ENCODE assay signal across 18 mouse cellular contexts in the genomic region with DNA sequence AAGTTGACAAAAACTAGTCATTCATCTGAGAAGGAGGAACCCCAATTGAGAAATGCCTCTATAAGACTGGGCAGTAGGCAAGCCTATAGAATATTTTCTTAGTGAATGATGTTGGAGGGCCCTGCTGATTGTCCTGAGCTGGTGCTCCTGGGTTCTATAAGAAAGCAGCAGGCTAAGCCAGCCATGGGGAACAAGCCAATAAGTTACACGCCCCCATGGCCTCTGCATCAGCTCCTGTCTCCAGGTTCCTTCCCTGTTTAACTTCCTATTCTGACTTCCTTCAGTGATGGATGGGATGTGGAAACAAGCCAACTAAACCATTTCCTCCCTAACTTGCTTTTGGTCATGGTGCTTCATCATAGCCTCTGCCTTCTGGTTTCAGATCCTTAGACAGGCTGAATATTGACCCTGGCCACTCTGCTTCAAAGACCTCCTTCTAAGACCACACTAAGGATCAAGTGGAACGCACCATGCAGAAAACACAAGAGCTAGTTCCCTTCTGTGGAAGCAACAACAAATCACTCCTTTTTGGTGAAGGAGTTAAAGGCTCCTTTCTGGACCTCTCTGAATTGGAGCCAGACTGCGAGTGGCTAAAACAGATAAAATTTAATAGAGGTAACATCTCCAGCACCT.
A peak's percentile ranks its signal among the peaks of the same experiment; 100 is the strongest.
DNase-seq lines count a peak whose midpoint lies in the region; ATAC-seq and TF ChIP-seq lines count a peak whose summit lies in the region.
"Had no signal": no experiment of that assay in that cellular context is flagged by ENCODE, and none has a peak within 500 bp of the region (broad histone marks: within the 10 kb centered on the region; RNA-seq: fewer than 3 reads in every experiment).

No protein-coding gene starts in this region.

- WGBS in heart, embryonic 10.5 days: 80% methylated on average over 3 of the region's 3 CpGs
- WGBS in lung, postnatal 0 days: 63% methylated on average over 3 of the region's 3 CpGs
- 88% methylated on average over 3 of the region's 3 CpGs for WGBS in midbrain, embryonic 13.5 days
- WGBS in hindbrain, embryonic 13.5 days: 80% methylated on average over 3 of the region's 3 CpGs
- WGBS in midbrain, embryonic 11.5 days: 85% methylated on average over 3 of the region's 3 CpGs

- no peak overlapping the region for H3K4me3 ChIP-seq in heart, embryonic 10.5 days
- H3K4me3 ChIP-seq in lung, postnatal 0 days (ENCODE audit: low read depth, low read length): no peak overlapping the region
- H3K4me3 ChIP-seq in midbrain, embryonic 13.5 days (replicated peaks): no peak overlapping the region
- H3K4me3 ChIP-seq in hindbrain, embryonic 13.5 days: no peak overlapping the region
- no peak overlapping the region for H3K4me3 ChIP-seq in midbrain, embryonic 11.5 days (ENCODE audit: low read depth, low read length)
- H3K4me3 ChIP-seq: embryonic facial prominence, embryonic 15.5 days; forebrain, embryonic 12.5 days; midbrain, embryonic 10.5 days had no signal

- peaks cover 10% of the 10 kb centered on the region for H3K4me1 ChIP-seq in heart, embryonic 10.5 days
- no peaks in the 10 kb centered on the region for H3K4me1 ChIP-seq in lung, postnatal 0 days (ENCODE audit: insufficient read depth, low read depth, low read length)
- no peaks in the 10 kb centered on the region for H3K4me1 ChIP-seq in midbrain, embryonic 13.5 days (replicated peaks)
- H3K4me1 ChIP-seq in hindbrain, embryonic 13.5 days (replicated peaks): no peaks in the 10 kb centered on the region
- H3K4me1 ChIP-seq in midbrain, embryonic 11.5 days (ENCODE audit: control insufficient read depth, insufficient read depth, low read length): no peaks in the 10 kb centered on the region
- H3K4me1 ChIP-seq: forebrain, embryonic 12.5 days; midbrain, embryonic 10.5 days had no signal

- no peak overlapping the region for H3K9ac ChIP-seq in lung, postnatal 0 days (replicated peaks; ENCODE audit: low read depth)
- no peak overlapping the region for H3K9ac ChIP-seq in midbrain, embryonic 13.5 days (replicated peaks)
- no peak overlapping the region for H3K9ac ChIP-seq in hindbrain, embryonic 13.5 days
- no peak overlapping the region for H3K9ac ChIP-seq in midbrain, embryonic 11.5 days (ENCODE audit: low read length)
- H3K9ac ChIP-seq: embryonic facial prominence, embryonic 15.5 days; forebrain, embryonic 12.5 days; liver, embryonic 14.5 days had no signal

- no peak overlapping the region for H3K4me2 ChIP-seq in lung, postnatal 0 days (replicated peaks; ENCODE audit: low read depth, low read length)
- H3K4me2 ChIP-seq in midbrain, embryonic 13.5 days (replicated peaks): no peak overlapping the region
- no peak overlapping the region for H3K4me2 ChIP-seq in hindbrain, embryonic 13.5 days
- no peak overlapping the region for H3K4me2 ChIP-seq in midbrain, embryonic 11.5 days
- H3K4me2 ChIP-seq: embryonic facial prominence, embryonic 15.5 days; forebrain, embryonic 12.5 days; heart, embryonic 11.5 days had no signal

- H3K36me3 ChIP-seq in heart, embryonic 10.5 days: no peaks in the 10 kb centered on the region
- no peaks in the 10 kb centered on the region for H3K36me3 ChIP-seq in lung, postnatal 0 days (ENCODE audit: insufficient read depth, low read length)
- H3K36me3 ChIP-seq in midbrain, embryonic 13.5 days: no peaks in the 10 kb centered on the region
- H3K36me3 ChIP-seq in hindbrain, embryonic 13.5 days: no peaks in the 10 kb centered on the region
- no peaks in the 10 kb centered on the region for H3K36me3 ChIP-seq in midbrain, embryonic 11.5 days (ENCODE audit: control insufficient read depth, insufficient read depth, low read length)
- H3K36me3 ChIP-seq: embryonic facial prominence, embryonic 15.5 days; forebrain, embryonic 12.5 days; G1E; midbrain, embryonic 10.5 days had no signal

- no peak for TF ChIP-seq CTCF in lung, postnatal 0 days (IDR thresholded peaks at IDR 0.05)

- H3K9me3 ChIP-seq in heart, embryonic 10.5 days: no peaks in the 10 kb centered on the region
- no peaks in the 10 kb centered on the region for H3K9me3 ChIP-seq in lung, postnatal 0 days (ENCODE audit: low read length)
- H3K9me3 ChIP-seq in midbrain, embryonic 13.5 days: no peaks in the 10 kb centered on the region
- H3K9me3 ChIP-seq in hindbrain, embryonic 13.5 days: no peaks in the 10 kb centered on the region
- H3K9me3 ChIP-seq in midbrain, embryonic 11.5 days (ENCODE audit: control insufficient read depth, low read length): no peaks in the 10 kb centered on the region
- H3K9me3 ChIP-seq: embryonic facial prominence, embryonic 15.5 days; forebrain, embryonic 12.5 days; G1E; midbrain, embryonic 10.5 days had no signal

- peak; percentile 97 for DNase-seq in heart, adult 11 months
- no peak for DNase-seq in heart, embryonic 10.5 days (ENCODE audit: low spot score)
- DNase-seq in lung, postnatal 0 days (ENCODE audit: low spot score): peak; percentile 40
- no peak for DNase-seq in lung, postnatal 14 days
- DNase-seq in kidney, postnatal 10 days: peak; percentile 55
- no peak for DNase-seq in midbrain, embryonic 11.5 days (ENCODE audit: low spot score, missing footprints)
- DNase-seq: B cell, adult 2 months; cerebellum, adult 11-12 months; right cerebral cortex, postnatal 14 days; thymus, postnatal 25 days had no signal

- ATAC-seq in lung, postnatal 0 days: no peak
- ATAC-seq in midbrain, embryonic 13.5 days: no peak
- no peak for ATAC-seq in hindbrain, embryonic 13.5 days (ENCODE audit: low FRiP score)
- ATAC-seq in midbrain, embryonic 11.5 days (ENCODE audit: low FRiP score): no peak

- H3K27ac ChIP-seq in heart, embryonic 10.5 days: no peak overlapping the region
- no peak overlapping the region for H3K27ac ChIP-seq in lung, postnatal 0 days (ENCODE audit: low read length)
- no peak overlapping the region for H3K27ac ChIP-seq in midbrain, embryonic 13.5 days
- no peak overlapping the region for H3K27ac ChIP-seq in hindbrain, embryonic 13.5 days
- no peak overlapping the region for H3K27ac ChIP-seq in midbrain, embryonic 11.5 days (ENCODE audit: low read depth, low read length)
- H3K27ac ChIP-seq: embryonic facial prominence, embryonic 15.5 days; forebrain, embryonic 12.5 days; liver, embryonic 14.5 days; midbrain, embryonic 10.5 days had no signal

- no peaks in the 10 kb centered on the region for H3K27me3 ChIP-seq in heart, embryonic 10.5 days (ENCODE audit: insufficient read depth, poor library complexity, severe bottlenecking)
- H3K27me3 ChIP-seq in lung, postnatal 0 days (replicated peaks; ENCODE audit: insufficient read depth, low read length): no peaks in the 10 kb centered on the region
- H3K27me3 ChIP-seq in midbrain, embryonic 13.5 days: no peaks in the 10 kb centered on the region
- no peaks in the 10 kb centered on the region for H3K27me3 ChIP-seq in hindbrain, embryonic 13.5 days
- no peaks in the 10 kb centered on the region for H3K27me3 ChIP-seq in midbrain, embryonic 11.5 days (ENCODE audit: control insufficient read depth, insufficient read depth, low read length)
- H3K27me3 ChIP-seq: embryonic facial prominence, embryonic 15.5 days; forebrain, embryonic 12.5 days had no signal

- TF ChIP-seq EP300 in lung, postnatal 0 days (IDR thresholded peaks at IDR 0.05): no peak

Comparison
In these comparisons a context has a peak if more than half of its experiments do, and no peak if none do; other contexts are left out.
1. DNase-seq: peak in heart, adult 11 months (single experiment), lung, postnatal 0 days (single experiment) and kidney, postnatal 10 days (single experiment); none in heart, embryonic 10.5 days (single experiment), lung, postnatal 14 days (single experiment) and midbrain, embryonic 11.5 days (single experiment).